Mouse (Mus musculus) c-Kit-positive CD71-negative TER-119-negative erythroid progenitor cells, embryonic 14.5 days (primary cell): ENCODE data around the gene Gbp5.
A peak's percentile ranks its signal among the peaks of the same experiment; 100 is the strongest.
"Not testable (repeated sequence)": the region's sequence is repeated elsewhere in the genome, so short reads cannot be mapped to it uniquely, and the experiment has no call there.

Experiments used
- DNase-seq: peaks from one replicate; pipeline ENCODE4 v3.0.0-alpha.2; 2013; ENCODE audit warnings: low read depth

The Gbp5 gene

GRCm38 (mm10) chr3:142542776-142543175, 49.0 kb downstream of the Gbp5 start:
- not testable (repeated sequence) for DNase-seq

- DNase-seq, result no peak
These were observed 52.9 kb downstream of the Gbp5 start for GRCm38 (mm10) chr3:142546690-142547089.

GRCm38 (mm10) chr3:142550052-142550676, 56.4 kb downstream of the Gbp5 start:
- DNase-seq, result no peak

DNA sequence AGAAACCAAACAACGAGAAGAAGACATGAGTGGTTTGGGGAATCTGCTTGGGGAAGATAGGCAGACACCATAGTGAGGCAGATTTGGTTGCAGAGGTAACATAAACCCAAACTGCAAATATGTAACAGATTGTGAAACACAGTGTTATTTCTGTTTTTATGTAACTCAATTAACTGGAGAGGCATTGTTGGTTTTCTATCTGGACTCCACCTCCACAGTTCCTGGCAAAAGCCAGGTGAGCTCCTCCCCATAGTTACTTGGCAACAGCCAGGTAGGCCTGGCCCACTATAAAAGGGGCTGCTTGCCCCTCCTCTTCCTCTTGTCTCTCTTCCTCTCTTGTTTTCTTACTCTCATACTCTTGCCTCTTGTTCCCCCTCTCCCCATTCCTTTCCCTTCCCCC, 60.8 kb downstream of the Gbp5 start:
- no peak for DNase-seq

DNA sequence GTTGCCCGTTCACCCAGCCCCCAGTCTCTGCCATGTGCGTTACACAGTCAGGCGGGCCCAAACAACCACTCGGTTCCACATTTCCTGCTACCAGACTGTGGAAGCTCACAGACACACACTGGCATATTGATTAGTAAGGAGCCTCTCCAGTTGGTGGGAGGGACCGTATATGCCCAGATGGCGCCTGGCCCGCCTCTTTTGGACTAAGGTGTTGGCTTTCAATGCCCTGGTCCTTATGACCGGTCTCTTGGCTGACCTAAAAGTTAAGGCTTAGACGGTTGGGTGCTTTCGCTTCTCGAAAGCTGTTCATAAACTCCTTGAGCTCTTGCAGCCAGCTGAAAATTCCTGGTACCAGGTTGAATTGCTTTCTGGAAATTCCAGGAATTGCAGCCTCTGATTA, 61.8 kb downstream of the Gbp5 start:
- no peak for DNase-seq

DNA sequence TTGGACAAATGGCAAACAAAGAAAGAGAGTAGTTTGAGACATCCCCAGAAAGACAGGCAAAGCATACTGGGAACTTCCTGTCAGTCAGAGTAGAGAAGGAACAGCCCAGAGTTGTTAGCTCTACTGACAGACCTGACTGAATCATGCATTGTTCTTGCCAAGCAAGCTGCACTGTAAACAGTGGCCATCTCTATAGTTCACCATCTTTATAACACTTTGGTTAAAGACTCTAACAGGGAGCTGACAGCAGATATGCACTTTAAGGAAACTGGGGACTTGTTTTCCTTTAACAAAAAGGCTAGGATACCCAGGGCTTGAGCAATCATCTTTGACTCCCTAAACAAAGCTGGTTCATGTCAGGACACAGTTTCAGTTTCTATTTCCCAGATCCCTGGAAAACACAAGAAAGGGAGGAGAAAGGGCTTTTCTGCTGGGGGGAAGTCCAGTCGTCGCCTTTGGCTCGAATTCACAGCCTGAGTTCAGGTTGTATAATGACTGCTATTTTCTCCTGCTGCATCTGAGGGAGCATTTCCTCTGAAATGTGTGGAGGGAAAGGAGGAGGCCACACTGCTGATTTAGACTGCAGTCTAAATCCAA, 66.0 kb downstream of the Gbp5 start, which contains the start of gene Gbp3:
TSS of gene Gbp3 (plus strand) at position 395 of the 597 bp plus-strand sequence.
- DNase-seq, result no peak

- DNase-seq, result peak; percentile 86
These were observed 66.6 kb downstream of the Gbp5 start for GRCm38 (mm10) chr3:142560296-142560948.

DNA sequence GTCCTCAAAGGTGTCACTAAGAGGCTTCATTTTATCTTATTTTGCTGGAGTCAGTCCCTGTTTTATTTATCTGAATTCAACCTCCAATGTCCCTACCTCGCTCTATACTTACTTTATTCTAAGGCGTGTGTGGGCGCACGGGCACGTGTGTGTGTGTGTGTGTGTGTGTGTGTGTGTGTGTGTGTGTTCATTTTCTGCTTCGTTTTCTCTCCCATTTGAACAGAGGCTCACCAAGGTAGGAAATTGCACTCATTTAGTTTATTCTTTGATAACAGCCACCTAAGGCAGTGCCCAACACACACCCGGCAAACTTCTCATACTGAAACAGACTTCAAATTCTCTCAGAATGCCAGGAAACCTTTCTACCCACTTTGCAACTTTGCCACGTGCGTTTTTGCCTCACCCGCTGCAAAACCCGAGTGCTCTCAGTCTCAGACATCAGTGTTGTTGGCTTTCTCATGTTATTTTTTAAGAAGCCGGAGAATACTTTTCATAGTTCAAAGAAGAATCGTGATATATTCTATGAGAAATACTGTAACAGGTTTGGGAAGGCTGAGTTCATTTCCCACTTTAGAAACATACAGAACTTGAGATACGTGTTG, 67.4 kb downstream of the Gbp5 start:
- DNase-seq, result no peak

DNA sequence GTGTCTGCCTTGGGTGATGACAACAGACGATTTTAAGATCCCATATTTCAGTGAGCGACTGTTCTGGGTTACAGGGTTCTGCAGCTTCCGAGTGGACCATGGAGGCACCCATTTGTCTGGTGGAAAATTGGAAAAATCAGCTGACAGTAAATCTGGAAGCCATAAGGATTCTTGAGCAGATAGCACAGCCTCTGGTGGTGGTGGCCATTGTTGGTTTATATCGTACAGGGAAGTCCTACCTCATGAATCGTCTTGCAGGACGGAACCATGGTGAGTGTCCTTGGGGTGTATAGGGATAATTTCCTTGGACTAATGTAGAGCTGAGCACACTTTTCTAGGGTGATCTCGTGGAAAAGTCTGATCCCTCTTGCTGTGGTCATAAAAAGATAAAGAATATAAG, 67.9 kb downstream of the Gbp5 start:
- DNase-seq, result no peak

GRCm38 (mm10) chr3:142567490-142567889, 73.7 kb downstream of the Gbp5 start:
- DNase-seq, result not testable (repeated sequence)

DNA sequence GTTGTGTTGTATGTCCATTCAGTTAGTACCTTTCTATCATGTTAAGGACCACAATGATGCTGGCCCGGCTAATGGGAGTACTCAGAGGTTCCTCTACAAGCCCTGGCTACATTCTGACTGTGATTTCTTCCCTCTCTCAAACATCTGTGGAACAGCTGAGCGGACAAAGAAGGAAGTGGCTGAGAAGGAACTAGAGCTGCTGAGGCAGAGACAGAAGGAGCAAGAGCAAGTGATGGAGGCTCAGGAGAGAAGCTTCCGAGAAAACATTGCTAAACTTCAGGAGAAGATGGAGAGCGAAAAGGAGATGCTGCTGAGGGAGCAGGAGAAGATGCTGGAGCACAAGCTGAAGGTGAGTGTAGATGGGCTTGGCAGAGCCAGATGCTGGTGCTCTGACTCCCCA, 77.0 kb downstream of the Gbp5 start:
- DNase-seq, result no peak
